Mouse (Mus musculus) fat pad, adult 2 months (tissue): ENCODE measurements around the gene Drap1.

Experiments
- DNase-seq: peaks from one replicate; pipeline ENCODE4 v3.0.0-alpha.2; 2011; ENCODE audit warnings: low read depth, low spot score; ENCODE audit errors: extremely low read depth

Gene Drap1

GRCm38 (mm10) chr19:5388011-5388441 lies 36.8 kb downstream of the Drap1 start:
- DNase-seq = no peak

GRCm38 (mm10) chr19:5384715-5385114 lies 40.1 kb downstream of the Drap1 start:
- DNase-seq = no peak

- no peak for DNase-seq
Measured at GRCm38 (mm10) chr19:5383326-5383725, 41.5 kb downstream of the Drap1 start.

GRCm38 (mm10) chr19:5377446-5377845 lies 47.3 kb downstream of the Drap1 start:
- DNase-seq = no peak

- DNase-seq = no peak
Measured at GRCm38 (mm10) chr19:5374748-5375147, 50.0 kb downstream of the Drap1 start.

GRCm38 (mm10) chr19:5374177-5374576 lies 50.6 kb downstream of the Drap1 start:
- DNase-seq = no peak
